Mouse (Mus musculus): ENCODE data around the gene Fopnl.

Fopnl gene

GRCm38 (mm10) chr16:14316884-14317876 lies at the start of gene Fopnl:
Gene Fopnl, minus strand, starts transcription at chr16:14317405.
- DNase-seq (ENCODE audit: low spot score in 2 of 2), result peak; percentile 95 to 97

DNA sequence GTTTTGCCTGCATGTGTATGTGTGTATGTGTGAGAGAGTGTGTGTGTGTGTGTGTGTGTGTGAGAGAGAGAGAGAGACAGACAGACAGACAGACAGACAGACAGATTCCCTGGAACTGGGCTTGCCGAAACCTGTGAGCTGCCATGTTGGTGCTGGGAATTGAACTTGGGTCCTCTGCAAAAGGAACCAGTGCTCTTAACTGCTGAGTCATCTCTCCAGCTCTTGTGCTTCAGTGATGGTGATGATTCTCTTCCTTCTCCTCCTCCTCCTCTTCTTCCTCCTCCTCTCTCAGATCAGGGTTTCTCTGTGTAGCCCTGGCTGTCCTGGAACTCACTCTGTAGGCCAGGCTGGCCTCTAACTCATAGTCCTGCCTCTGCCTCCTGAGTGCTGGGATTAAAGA lies 48.8 kb upstream of the Fopnl start:
- DNase-seq (ENCODE audit: low spot score in 2 of 2), result no peak

DNA sequence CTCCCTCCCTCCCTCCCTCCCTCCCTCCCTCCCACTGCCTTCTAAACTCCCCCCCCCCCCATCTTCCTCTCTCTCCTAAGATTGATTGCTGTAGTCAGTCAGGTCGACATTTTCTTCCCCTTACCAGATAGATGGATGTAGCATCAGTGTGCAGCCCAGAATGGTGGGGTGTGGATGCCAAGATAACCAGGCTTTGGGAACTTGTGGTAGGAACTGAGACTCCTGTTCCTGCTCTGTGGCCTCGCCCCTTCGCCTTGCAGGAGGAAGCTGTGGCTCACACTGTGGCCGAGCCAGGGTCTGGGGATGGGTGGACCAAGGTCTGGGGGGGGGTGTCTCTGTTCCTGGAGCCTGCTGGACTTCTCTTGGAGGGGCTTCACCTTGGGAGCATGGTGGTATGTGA lies 48.3 kb upstream of the Fopnl start:
- DNase-seq (ENCODE audit: low spot score in 2 of 2), result no peak

- no peak for DNase-seq (ENCODE audit: low spot score in 2 of 2)
These were observed 46.9 kb upstream of the Fopnl start for GRCm38 (mm10) chr16:14364066-14364465.

- no peak for DNase-seq (ENCODE audit: low spot score in 2 of 2)
These were observed 46.3 kb upstream of the Fopnl start for GRCm38 (mm10) chr16:14363496-14363895.

DNA sequence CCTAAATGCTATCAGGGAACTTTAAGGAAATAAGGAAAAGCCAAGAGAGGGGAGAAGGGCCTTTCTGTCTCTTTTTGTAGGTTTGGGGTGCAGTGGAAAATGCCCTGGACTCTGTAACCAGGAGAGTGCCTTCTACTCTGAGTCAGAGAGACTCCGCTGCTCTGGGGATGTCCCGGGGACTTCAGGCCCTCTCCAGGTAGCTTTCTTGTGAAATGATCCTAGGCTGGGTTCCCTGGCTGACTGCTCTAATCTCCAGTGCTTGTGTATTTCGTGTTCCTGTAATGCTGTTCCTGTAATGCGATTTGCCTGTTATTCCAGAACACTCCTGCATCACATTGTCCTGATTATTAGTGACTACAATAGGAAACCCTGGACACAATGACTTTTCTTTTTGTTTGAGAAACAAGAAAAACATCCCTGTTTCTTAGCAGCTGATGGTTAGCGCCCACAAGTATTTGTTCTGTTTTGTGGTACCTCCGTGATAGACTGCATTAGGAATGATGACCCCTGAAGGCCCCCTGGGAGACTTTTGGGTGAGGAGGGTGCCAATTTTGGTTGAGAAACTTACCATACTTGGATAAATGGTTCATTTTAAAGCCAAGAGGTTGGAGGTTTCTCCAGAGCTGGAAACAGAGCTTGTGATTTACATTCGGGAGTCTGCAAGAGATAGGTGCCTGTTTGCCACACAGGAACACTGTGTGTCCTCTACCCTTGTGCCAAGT lies 45.1 kb upstream of the Fopnl start:
- DNase-seq (ENCODE audit: low spot score in 2 of 2), result no peak

GRCm38 (mm10) chr16:14361362-14362098 lies 44.3 kb upstream of the Fopnl start, which contains the start of gene Abcc1:
Gene Abcc1, plus strand, starts transcription at chr16:14361558.
- DNase-seq (ENCODE audit: low spot score in 2 of 2), result peak; percentile 70 to 80

- peak in 1 of 2 experiments; percentile 42 for DNase-seq (ENCODE audit: low spot score in 2 of 2)
These were observed 43.7 kb upstream of the Fopnl start for GRCm38 (mm10) chr16:14360931-14361330.

DNA sequence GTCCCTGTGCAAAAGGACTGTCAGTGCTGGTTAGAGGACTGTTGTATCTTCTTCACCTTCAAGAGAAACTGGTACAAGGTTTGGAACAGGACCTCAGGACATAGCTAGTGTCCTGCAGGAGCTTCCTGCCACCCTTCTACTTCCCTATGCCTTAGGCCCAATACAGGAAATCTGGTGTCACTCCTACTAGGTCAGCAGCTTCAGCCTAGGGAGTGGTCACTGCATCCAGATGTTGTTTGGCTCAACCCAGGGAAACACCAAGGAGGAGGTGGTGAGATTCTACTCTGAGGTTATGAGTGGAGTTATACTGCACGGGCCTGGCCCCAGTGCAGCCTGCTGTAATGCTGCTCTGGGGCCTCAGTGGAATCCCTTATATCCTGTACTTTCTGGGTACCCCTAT lies 41.3 kb upstream of the Fopnl start:
- DNase-seq (ENCODE audit: low spot score in 2 of 2), result no peak

DNA sequence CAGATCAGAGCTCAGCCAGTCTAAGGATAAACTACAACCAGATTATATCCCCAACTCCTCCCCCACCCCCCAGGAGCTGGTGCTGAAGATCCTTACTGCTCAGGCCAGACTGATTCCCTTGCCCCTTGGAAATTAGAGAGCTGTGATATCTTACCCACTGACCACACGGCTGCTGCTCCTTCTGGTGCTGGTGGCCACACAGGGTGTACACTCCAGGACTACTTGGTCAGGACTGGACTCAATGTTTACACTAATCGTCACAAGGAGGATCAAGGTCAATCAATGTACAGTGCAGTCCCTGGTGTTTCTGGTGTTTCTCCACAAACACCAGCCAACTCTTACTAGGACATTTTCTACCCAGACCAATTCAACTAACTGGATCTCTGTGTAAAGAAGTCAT lies 40.7 kb upstream of the Fopnl start:
- DNase-seq (ENCODE audit: low spot score in 2 of 2), result no peak

GRCm38 (mm10) chr16:14352663-14353062 lies 35.5 kb upstream of the Fopnl start:
- DNase-seq (ENCODE audit: low spot score in 2 of 2), result no peak

DNA sequence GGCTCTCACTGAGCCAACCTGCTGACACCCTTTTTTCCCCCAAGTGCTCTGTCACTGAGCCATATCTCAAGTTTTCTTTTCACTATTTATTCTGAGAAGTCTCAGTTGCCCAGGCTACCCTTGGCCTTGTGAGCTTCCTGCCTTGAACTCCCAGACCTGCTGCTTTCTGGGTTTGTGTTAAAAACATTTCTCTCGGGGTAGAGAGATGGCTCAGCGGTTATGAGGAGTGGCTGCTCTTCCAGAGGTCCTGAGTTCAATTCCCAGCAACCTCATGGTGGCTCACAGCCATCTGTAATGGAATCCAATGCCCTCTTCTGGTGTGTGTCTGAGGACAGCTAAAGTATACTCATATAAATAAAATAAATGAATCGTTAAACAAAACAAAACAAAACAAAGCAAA lies 35.0 kb upstream of the Fopnl start:
- DNase-seq (ENCODE audit: low spot score in 2 of 2), result no peak

DNA sequence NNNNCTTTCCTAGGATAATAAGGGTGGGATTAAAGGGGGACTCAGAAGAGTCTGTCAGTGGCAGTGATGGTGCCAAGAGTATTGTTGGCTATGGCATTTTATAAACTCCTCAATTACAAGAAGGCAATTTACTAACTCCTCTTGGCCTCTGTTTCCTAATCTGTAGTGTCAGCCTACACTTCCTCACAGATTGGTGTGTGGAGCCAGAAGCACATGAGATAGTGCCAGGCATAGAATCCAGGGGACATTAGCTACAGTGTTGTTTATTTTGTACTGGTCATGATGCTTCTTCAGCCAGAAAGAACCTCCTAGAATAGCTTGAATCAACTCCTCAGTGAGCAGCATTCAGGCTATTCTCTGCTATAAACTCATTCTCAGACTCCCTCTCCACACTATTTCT lies 34.4 kb upstream of the Fopnl start:
- no peak for DNase-seq (ENCODE audit: low spot score in 2 of 2)

DNA sequence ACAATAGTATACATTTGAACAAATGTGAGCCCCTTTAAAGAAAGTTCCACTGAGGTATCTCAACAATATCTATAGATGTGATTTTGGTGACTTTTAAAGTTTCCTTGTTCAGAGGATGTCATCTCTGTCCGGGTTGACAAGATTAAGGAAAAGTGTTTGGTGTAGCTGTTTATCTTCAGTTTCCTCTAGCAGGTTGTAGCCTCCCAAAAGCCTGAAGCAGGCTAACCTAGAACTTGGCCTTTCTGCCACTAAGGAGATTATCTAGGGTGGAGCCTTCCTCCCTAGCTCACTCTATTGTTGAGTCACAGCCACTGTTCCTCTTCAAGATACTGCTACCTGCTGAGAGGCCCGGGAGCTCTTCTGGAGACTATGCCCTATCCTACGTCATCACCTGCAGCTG lies 27.8 kb upstream of the Fopnl start:
- DNase-seq (ENCODE audit: low spot score in 2 of 2), result no peak

DNA sequence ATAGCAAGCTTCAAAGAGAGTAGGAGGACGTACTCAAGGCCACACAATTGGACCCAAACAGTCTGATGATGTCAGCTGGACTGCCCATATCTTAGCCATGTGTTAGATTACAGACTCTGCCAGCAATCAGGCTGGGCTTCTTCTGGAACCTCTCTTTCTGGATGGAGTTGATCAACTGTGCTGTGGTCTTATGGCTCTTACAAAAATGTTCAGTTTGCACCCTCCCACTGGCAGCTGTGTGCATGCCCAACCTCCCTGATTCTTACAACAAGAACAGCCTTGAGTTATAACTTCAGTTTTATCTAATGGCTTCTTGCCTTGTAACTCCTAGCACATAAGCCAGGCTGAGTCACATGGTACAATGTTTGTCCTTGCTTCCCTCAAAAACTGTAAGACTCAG lies 11.0 kb upstream of the Fopnl start:
- no peak for DNase-seq (ENCODE audit: low spot score in 2 of 2)

GRCm38 (mm10) chr16:14320494-14320893 lies 3.3 kb upstream of the Fopnl start:
- peak in 1 of 2 experiments; percentile 42 for DNase-seq (ENCODE audit: low spot score in 2 of 2)

GRCm38 (mm10) chr16:14319681-14320080 lies 2.5 kb upstream of the Fopnl start:
- no peak for DNase-seq (ENCODE audit: low spot score in 2 of 2)

- DNase-seq (ENCODE audit: low spot score in 2 of 2), result no peak
These were observed 4.3 kb downstream of the Fopnl start for GRCm38 (mm10) chr16:14312914-14313313.

DNA sequence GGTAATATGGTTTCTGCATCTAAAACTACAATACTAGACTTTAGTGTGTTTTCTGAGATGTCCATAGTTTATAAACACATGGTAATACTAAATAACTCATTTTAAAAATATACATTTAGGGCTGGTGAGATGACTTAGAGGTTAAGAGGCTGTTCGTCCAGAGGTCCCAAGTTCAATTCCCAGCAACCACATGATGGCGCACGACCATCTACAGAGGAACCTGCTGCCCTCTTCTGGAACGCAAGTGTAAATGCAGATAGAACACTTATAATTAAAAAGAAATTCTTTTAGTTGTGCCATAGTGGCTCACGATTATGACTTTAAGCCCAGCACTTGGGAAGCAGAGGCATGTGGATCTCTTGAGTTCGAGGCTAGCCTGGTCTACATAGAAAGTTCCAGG lies 5.8 kb downstream of the Fopnl start:
- no peak for DNase-seq (ENCODE audit: low spot score in 2 of 2)

- no peak for DNase-seq (ENCODE audit: low spot score in 2 of 2)
These were observed 7.4 kb downstream of the Fopnl start for GRCm38 (mm10) chr16:14309833-14310232.

- no peak for DNase-seq (ENCODE audit: low spot score in 2 of 2)
These were observed 8.7 kb downstream of the Fopnl start for GRCm38 (mm10) chr16:14308245-14309073.

Measured in frontal cortex, postnatal 36 days (tissue).